Mouse (Mus musculus) regulatory T cell (primary cell): Measurements from ENCODE around the gene Cx3cr1.

ENCODE experiments used
- in situ Hi-C: fragments of 300-600 bp; cut with MboI, MseI; formaldehyde crosslinking; loops from one replicate; pipeline ENCODE4 v1.15.1; 2025; ENCODE audit warnings: high pct_unique_total_duplicates

Cx3cr1 gene

GRCm38 (mm10) chr9:120082691-120083090 is 13.0 kb upstream of the Cx3cr1 start:
- in situ Hi-C loops, result loop anchor here (5.0 kb wide), 1 partner anchor 55 kb away; no protein-coding TSS in a partner anchor

GRCm38 (mm10) chr9:120081967-120082366 is 12.3 kb upstream of the Cx3cr1 start:
- in situ Hi-C loops, result loop anchor here (5.0 kb wide), 1 partner anchor 55 kb away; no protein-coding TSS in a partner anchor

- in situ Hi-C loops, result loop anchor here (5.0 kb wide), 1 partner anchor 54 kb away; no protein-coding TSS in a partner anchor
Measured at GRCm38 (mm10) chr9:120081247-120081646, 11.6 kb upstream of the Cx3cr1 start.

- in situ Hi-C loops, result loop anchor here (5.0 kb wide), 1 partner anchor 53 kb away; no protein-coding TSS in a partner anchor
Measured at GRCm38 (mm10) chr9:120080546-120081108, 10.9 kb upstream of the Cx3cr1 start.

GRCm38 (mm10) chr9:120079901-120080300 is 10.2 kb upstream of the Cx3cr1 start:
- in situ Hi-C loops, result loop anchor here (5.0 kb wide), 1 partner anchor 53 kb away; no protein-coding TSS in a partner anchor

DNA sequence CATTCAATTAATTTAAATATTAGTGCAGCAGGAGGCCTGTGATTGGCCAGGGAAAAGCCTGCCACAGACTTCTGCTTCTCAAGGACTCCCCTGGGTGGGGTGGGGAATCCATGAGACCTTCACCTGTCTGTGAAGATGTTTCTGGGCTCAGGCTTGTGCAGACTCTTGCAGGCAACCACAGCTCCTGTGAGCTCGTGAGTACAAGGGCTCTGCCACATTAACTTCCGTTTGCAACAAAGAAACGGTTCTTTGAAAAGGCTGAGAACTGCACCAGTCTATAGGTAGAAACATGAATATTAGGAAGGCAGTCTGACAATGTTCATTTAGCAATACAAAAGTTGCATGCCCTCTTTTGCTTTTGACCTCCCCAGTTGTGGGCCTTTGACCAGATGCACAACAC is 8.6 kb upstream of the Cx3cr1 start:
- in situ Hi-C loops, result no loop called here

DNA sequence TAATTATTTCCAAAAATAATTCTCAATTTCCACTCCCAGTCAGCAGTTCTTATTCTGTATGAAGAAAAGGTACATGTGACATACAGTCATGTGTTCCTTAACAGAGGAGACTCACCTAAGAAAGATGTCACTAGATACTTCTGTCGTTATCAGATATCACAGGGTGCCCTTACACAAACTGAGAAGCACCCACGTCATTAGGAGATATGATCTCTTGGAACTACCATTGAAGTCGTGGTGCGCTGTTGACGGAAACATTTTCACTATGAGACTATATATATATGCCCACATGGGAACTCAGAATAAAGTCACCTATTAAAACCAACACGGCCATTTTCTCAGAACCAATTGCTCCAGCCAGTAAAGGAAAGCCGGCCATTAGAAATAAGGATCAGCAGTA is 4.8 kb upstream of the Cx3cr1 start:
- in situ Hi-C loops, result no loop called here

DNA sequence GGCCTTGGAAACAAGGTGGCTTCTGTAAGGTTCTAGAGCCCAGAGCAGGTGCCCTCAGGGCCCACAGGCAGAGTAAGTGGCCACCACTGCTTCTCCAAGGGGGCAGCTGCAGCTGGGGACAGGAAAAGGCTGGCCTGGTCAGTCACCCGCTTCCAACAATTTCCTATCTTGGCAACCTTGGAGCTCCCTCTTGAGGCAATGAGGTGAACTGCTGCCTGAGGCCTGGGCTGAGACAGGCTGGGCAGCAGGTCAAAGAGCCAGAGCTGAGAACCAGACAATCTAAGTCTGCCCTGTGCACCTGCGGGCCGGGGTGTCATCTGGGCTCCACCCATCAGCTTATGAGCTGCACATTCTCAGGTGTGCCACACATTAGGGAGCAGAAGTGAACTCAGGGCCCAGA is 3.5 kb upstream of the Cx3cr1 start:
- in situ Hi-C loops, result no loop called here

- in situ Hi-C loops, result no loop called here
Measured at GRCm38 (mm10) chr9:120071251-120071650, 1.6 kb upstream of the Cx3cr1 start.

GRCm38 (mm10) chr9:120068047-120068446 is 1.6 kb downstream of the Cx3cr1 start:
- in situ Hi-C loops, result no loop called here

DNA sequence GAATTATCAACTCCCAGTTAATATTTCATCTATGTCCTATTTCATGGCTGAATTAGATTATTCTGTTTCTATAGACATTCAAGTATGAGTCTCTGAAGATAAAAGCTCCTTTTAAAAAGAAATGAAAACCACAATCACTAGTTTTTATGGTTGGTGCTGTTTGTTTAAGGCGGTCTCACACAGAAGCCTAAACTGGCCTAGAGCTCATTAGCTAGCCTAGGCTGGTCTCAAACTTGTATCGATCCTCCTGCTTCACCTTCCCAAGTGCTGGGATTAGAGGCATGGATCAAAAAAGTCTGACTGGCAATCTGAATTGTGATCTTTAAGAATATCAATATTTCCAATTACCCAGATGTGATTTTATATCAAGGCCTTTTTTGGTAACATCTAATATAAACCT is 2.1 kb downstream of the Cx3cr1 start:
- in situ Hi-C loops, result no loop called here

DNA sequence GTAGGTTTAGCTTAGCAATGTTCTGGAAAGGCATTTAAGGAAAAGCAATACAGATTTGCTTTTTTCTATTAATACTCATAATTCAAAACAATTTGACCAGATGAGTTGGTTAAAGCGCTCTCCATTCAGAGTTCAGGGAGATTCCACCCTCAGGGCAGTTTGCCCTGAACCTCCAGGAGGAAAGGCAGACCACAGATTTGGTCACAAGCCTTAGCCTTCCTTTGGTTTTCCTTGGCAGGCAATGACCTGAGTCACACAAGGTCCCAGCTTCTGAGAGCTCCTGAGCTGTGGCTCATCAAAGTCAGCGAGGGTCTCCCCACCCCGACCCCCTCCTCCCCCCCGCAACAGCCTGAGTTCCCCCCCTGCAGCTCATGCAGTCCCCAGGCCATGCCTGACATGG is 5.4 kb downstream of the Cx3cr1 start:
- in situ Hi-C loops, result no loop called here

DNA sequence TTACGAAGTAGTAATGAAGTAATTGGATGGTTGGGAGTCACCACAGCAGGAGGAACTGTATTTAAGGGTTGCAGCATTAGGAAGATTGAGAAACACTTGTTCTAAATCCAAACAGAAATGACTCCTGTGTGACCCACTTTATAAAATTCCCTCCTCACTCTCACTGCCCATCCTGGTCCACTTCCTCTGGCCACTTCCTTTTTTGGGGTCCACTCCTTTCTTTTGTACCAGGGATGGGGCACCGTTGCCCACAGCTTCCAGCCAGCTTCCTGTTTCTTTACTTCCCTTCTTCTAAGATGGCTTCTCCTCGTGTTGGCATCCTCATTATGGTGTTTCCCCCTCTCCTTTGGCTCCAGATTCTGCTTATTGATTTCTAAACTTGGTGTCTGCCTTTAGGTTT is 10.9 kb downstream of the Cx3cr1 start:
- in situ Hi-C loops, result no loop called here

DNA sequence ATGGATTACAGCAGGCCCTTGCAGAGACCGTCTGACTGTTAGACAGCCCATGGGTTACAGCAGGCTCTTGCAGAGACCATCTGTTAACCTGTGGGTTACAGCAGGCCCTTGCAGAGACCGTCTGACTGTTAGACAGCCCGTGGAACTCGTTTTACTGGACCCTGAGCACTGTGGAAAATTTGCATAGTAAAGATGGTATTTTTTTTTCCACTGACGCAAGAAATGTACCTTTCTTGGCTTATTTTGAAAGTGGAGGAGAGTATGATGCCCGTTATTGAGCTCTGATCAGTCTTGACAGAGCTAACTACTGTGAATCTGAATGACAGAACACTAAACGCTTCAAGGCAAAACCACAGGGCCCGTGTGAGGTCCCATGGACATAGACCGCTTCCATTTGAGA is 13.5 kb downstream of the Cx3cr1 start:
- in situ Hi-C loops, result no loop called here

DNA sequence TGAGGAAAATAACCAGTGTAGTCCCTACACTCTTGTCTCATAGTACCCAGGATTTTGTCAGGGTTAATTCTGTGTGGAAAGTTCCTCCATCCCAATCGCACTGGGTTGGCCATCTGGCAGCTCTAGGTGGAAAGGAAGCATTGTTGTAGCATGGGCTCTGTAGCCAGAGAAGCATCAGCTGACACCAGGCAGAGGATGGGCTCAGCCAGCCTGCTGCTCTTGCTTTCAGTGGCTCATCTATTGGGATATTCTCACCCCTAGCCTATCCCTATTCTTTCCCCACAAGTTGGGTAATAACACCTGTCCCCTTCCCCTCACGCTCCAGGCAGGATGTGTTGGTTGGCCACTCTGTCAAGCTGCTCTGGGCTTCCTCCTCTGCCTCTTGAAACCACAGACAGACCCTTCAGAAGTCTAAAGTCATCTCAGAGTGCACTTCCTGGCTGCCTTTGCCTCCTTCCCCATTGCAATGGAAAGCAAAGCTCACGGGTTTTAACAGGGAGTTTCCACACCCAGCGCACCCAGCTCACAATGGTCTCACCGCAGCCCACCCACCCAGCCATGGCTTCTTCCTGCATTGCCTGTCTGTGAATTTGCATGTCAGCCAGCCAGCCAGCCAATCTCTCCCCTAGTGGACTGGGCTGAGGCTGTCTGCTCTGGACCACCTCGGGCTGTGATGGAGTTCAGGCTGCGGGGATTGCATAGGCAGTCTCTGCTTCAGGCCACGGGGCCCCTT is 15.0 kb downstream of the Cx3cr1 start:
- in situ Hi-C loops, result no loop called here

DNA sequence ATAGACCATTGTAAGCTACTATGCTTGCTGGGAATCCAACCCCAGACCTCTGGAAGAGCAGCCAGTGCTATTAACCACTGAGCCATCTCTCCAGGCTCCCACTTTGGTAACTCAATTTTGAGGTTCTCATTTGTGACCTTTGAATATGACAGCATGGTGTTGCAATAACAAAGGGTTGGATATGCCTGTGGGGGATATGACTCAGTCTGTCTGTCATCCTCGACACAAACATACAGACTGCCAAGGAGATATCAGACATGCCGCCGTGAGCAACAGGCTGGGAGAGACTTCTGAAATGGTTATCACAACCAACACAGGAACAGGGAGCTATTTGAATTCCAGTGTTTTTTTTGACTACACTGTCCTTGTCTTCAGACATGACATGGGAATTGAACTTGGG is 20.3 kb downstream of the Cx3cr1 start:
- in situ Hi-C loops, result loop anchor here (25.0 kb wide), 1 partner anchor 738 kb away; no protein-coding TSS in a partner anchor

- in situ Hi-C loops, result loop anchor here (25.0 kb wide), 1 partner anchor 739 kb away; no protein-coding TSS in a partner anchor
Measured at GRCm38 (mm10) chr9:120048495-120048894, 21.2 kb downstream of the Cx3cr1 start.

DNA sequence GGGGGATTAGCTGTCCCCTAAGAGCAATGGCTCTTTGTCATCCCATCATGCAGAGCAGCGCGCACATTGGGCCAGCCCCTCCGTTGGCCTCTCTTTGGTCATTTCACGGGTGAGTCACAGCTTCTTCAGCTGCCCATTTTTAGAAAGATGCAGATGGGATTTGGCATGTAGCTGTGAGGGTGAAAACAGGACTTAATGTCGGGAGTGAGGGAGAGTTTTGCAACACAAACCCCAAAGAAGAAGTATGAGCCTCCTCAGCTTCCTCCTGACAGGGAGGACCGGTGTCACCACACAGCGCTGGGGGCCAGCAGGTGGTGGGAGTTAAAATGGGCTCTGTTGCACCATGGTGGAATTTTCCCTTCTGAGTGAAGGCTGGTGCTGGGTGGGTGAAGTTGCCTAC is 26.6 kb downstream of the Cx3cr1 start:
- in situ Hi-C loops, result loop anchor here (25.0 kb wide), 1 partner anchor 744 kb away; no protein-coding TSS in a partner anchor

- in situ Hi-C loops, result loop anchor here (25.0 kb wide), 1 partner anchor 750 kb away; no protein-coding TSS in a partner anchor
Measured at GRCm38 (mm10) chr9:120037414-120037813, 32.3 kb downstream of the Cx3cr1 start.

GRCm38 (mm10) chr9:120034375-120034774 is 35.3 kb downstream of the Cx3cr1 start:
- in situ Hi-C loops, result loop anchor here (25.0 kb wide), 1 partner anchor 753 kb away; no protein-coding TSS in a partner anchor

GRCm38 (mm10) chr9:120032710-120033109 is 37.0 kb downstream of the Cx3cr1 start:
- in situ Hi-C loops, result loop anchor here (25.0 kb wide), 1 partner anchor 755 kb away; no protein-coding TSS in a partner anchor

- in situ Hi-C loops, result loop anchor here (25.0 kb wide), 1 partner anchor 757 kb away; no protein-coding TSS in a partner anchor
Measured at GRCm38 (mm10) chr9:120030421-120030820, 39.3 kb downstream of the Cx3cr1 start.
